Mouse (Mus musculus): ENCODE measurements at regions not wholly inside any gene's neighbourhood (a gene's known extent, or its start where the extent isn't known, plus 50 kb on each side); places are given as distances from the start of the nearest gene placed in this dataset.

GRCm38 (mm10) chr13:84750136-84750535, 439.1 kb upstream of the Ccnh start:
- no peak overlapping the region for H3K27ac ChIP-seq (replicated peaks; ENCODE audit: low read depth, low read length)
- no peaks in the 10 kb centered on the region for H3K4me1 ChIP-seq (ENCODE audit: control insufficient read depth, insufficient read depth, low read length)
- H3K36me3 ChIP-seq (replicated peaks; ENCODE audit: control insufficient read depth, insufficient read depth, low read depth, low read length), result no peaks in the 10 kb centered on the region
- H3K4me2 ChIP-seq (ENCODE audit: low read depth, low read length), result no peak overlapping the region
- H3K9me3 ChIP-seq (replicated peaks; ENCODE audit: control insufficient read depth, low read length), result no peaks in the 10 kb centered on the region
- no peak overlapping the region for H3K4me3 ChIP-seq (ENCODE audit: low read depth, low read length)
- H3K9ac ChIP-seq (replicated peaks; ENCODE audit: low read length), result no peak overlapping the region
- no peaks in the 10 kb centered on the region for H3K27me3 ChIP-seq (ENCODE audit: control insufficient read depth, insufficient read depth, low read length)
- 84% methylated on average over 2 of the region's 2 CpGs for WGBS
- ATAC-seq (replicated peaks; ENCODE audit: insufficient number of reproducible peaks, low FRiP score, low TSS enrichment, low read depth) (no peak), DNase-seq (ENCODE audit: low spot score) (no peak)

GRCm38 (mm10) chr13:84751576-84752490, 437.4 kb upstream of the Ccnh start:
- Histone ChIP-seq H3K27me3 (ENCODE audit: control insufficient read depth, insufficient read depth, low read length) (no peaks in the 10 kb centered on the region), H3K27ac (replicated peaks; ENCODE audit: low read depth, low read length) (no peak overlapping the region), H3K4me1 (ENCODE audit: control insufficient read depth, insufficient read depth, low read length) (no peaks in the 10 kb centered on the region), H3K9ac (replicated peaks; ENCODE audit: low read length) (no peak overlapping the region), H3K36me3 (replicated peaks; ENCODE audit: control insufficient read depth, insufficient read depth, low read depth, low read length) (no peaks in the 10 kb centered on the region), H3K4me3 (ENCODE audit: low read depth, low read length) (no peak overlapping the region), H3K4me2 (ENCODE audit: low read depth, low read length) (no peak overlapping the region), H3K9me3 (replicated peaks; ENCODE audit: control insufficient read depth, low read length) (no peaks in the 10 kb centered on the region)
- no peak for DNase-seq (ENCODE audit: low spot score)
- 65% methylated on average over 2 of the region's 2 CpGs for WGBS
- ATAC-seq (replicated peaks; ENCODE audit: insufficient number of reproducible peaks, low FRiP score, low TSS enrichment, low read depth), result no peak

GRCm38 (mm10) chr13:84752491-84752820, 436.8 kb upstream of the Ccnh start:
- WGBS, result 67% methylated on average over 4 of the region's 4 CpGs
- H3K4me1 ChIP-seq (ENCODE audit: control insufficient read depth, insufficient read depth, low read length), result no peaks in the 10 kb centered on the region
- DNase-seq (ENCODE audit: low spot score) (no peak), ATAC-seq (replicated peaks; ENCODE audit: insufficient number of reproducible peaks, low FRiP score, low TSS enrichment, low read depth) (no peak)
- H3K9ac ChIP-seq (replicated peaks; ENCODE audit: low read length), result no peak overlapping the region
- H3K4me2 ChIP-seq (ENCODE audit: low read depth, low read length), result no peak overlapping the region
- H3K27me3 ChIP-seq (ENCODE audit: control insufficient read depth, insufficient read depth, low read length), result no peaks in the 10 kb centered on the region
- H3K27ac ChIP-seq (replicated peaks; ENCODE audit: low read depth, low read length), result no peak overlapping the region
- no peaks in the 10 kb centered on the region for H3K9me3 ChIP-seq (replicated peaks; ENCODE audit: control insufficient read depth, low read length)
- no peak overlapping the region for H3K4me3 ChIP-seq (ENCODE audit: low read depth, low read length)
- no peaks in the 10 kb centered on the region for H3K36me3 ChIP-seq (replicated peaks; ENCODE audit: control insufficient read depth, insufficient read depth, low read depth, low read length)

- H3K4me3 ChIP-seq (ENCODE audit: low read depth, low read length), result no peak overlapping the region
- no peaks in the 10 kb centered on the region for H3K27me3 ChIP-seq (ENCODE audit: control insufficient read depth, insufficient read depth, low read length)
- H3K9ac ChIP-seq (replicated peaks; ENCODE audit: low read length), result no peak overlapping the region
- no peaks in the 10 kb centered on the region for H3K9me3 ChIP-seq (replicated peaks; ENCODE audit: control insufficient read depth, low read length)
- no peak for DNase-seq (ENCODE audit: low spot score)
- no peaks in the 10 kb centered on the region for H3K4me1 ChIP-seq (ENCODE audit: control insufficient read depth, insufficient read depth, low read length)
- ATAC-seq (replicated peaks; ENCODE audit: insufficient number of reproducible peaks, low FRiP score, low TSS enrichment, low read depth), result no peak
- 62% methylated on average over 4 of the region's 4 CpGs for WGBS
- H3K27ac ChIP-seq (replicated peaks; ENCODE audit: low read depth, low read length), result no peak overlapping the region
- H3K4me2 ChIP-seq (ENCODE audit: low read depth, low read length), result no peak overlapping the region
- no peaks in the 10 kb centered on the region for H3K36me3 ChIP-seq (replicated peaks; ENCODE audit: control insufficient read depth, insufficient read depth, low read depth, low read length)
Observed at GRCm38 (mm10) chr13:84753751-84754500, 435.3 kb upstream of the Ccnh start.

DNA sequence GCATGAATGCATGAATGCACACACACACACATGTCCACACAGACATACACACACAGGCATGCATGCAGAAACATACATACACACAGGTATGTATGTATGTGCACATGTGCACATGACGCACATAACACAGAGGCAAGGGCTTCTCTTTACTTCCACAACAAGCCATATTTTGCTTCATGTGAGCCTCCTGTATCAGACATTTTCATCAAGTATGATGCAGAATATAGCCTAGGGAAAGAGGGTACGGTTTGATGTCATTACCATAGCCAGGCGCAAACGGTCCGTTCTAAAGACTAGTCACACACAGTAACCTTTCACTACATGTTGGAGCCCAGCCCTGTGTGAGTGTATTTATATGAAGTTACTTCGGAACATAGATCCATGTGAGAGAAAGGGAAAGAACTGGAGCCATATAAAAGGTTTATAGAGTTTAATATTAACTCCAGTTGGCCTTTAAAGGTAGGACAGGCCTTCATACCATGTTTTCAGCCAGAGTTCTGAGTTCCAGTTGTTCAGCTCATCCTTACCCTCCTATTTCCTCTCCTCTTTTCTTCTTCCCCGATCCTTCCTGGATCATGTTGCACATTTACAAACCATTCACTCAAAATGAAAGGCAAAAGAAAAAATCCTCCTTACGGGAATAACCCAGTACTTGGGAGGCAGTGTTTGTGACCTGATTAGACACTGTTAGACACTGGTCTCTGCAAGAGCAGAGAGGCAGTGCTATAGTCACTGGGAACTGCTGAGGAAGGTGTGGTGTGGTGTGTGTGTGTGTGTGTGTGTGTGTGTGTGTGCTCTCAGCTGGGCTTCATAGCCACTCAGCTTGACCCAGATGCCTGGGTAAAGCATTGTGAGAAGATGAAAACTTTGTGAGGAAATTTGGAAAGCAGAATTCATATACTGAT, 434.1 kb upstream of the Ccnh start:
- no peak for DNase-seq (ENCODE audit: low spot score)
- 83% methylated on average over 8 of the region's 8 CpGs for WGBS
- H3K27ac ChIP-seq (replicated peaks; ENCODE audit: low read depth, low read length), result no peak overlapping the region
- no peak overlapping the region for H3K4me3 ChIP-seq (ENCODE audit: low read depth, low read length)
- no peak overlapping the region for H3K4me2 ChIP-seq (ENCODE audit: low read depth, low read length)
- H3K27me3 ChIP-seq (ENCODE audit: control insufficient read depth, insufficient read depth, low read length), result no peaks in the 10 kb centered on the region
- ATAC-seq (replicated peaks; ENCODE audit: insufficient number of reproducible peaks, low FRiP score, low TSS enrichment, low read depth), result no peak
- no peaks in the 10 kb centered on the region for H3K4me1 ChIP-seq (ENCODE audit: control insufficient read depth, insufficient read depth, low read length)
- no peaks in the 10 kb centered on the region for H3K9me3 ChIP-seq (replicated peaks; ENCODE audit: control insufficient read depth, low read length)
- no peak overlapping the region for H3K9ac ChIP-seq (replicated peaks; ENCODE audit: low read length)
- no peaks in the 10 kb centered on the region for H3K36me3 ChIP-seq (replicated peaks; ENCODE audit: control insufficient read depth, insufficient read depth, low read depth, low read length)

DNA sequence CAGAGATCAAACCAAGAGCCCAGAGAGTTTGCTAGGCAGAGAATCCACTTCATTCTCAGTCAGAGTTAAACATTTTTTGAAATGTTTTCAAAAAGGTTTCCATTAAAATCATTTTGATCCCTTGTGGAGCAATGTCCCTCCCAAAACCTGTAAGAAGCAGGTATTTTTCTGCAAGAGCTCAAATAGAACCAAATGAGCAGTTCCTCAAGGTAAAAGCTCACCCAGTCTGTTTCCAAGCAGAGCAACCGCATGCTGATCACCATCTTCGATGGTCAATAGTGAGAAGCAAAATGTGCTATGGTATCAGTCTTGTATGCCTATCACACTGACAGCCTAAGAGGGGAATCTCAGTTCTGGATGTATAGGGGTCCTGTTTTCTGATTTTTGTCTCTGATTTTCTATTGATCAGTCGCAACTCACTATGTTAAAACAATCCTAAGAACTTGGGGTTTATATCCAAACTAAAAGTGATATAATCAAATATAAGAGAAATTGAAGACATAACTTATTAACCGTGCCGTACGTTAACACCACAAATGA, 432.3 kb upstream of the Ccnh start:
- Histone ChIP-seq H3K4me3 (ENCODE audit: low read depth, low read length) (no peak overlapping the region), H3K9ac (replicated peaks; ENCODE audit: low read length) (no peak overlapping the region), H3K9me3 (replicated peaks; ENCODE audit: control insufficient read depth, low read length) (no peaks in the 10 kb centered on the region), H3K27ac (replicated peaks; ENCODE audit: low read depth, low read length) (no peak overlapping the region), H3K4me2 (ENCODE audit: low read depth, low read length) (no peak overlapping the region), H3K36me3 (replicated peaks; ENCODE audit: control insufficient read depth, insufficient read depth, low read depth, low read length) (no peaks in the 10 kb centered on the region), H3K4me1 (ENCODE audit: control insufficient read depth, insufficient read depth, low read length) (no peaks in the 10 kb centered on the region), H3K27me3 (ENCODE audit: control insufficient read depth, insufficient read depth, low read length) (no peaks in the 10 kb centered on the region)
- 91% methylated on average over 6 of the region's 6 CpGs for WGBS
- ATAC-seq (replicated peaks; ENCODE audit: insufficient number of reproducible peaks, low FRiP score, low TSS enrichment, low read depth), result no peak
- no peak for DNase-seq (ENCODE audit: low spot score)

- ATAC-seq (replicated peaks; ENCODE audit: insufficient number of reproducible peaks, low FRiP score, low TSS enrichment, low read depth) (peak; percentile 39), DNase-seq (ENCODE audit: low spot score) (no peak)
- no peak overlapping the region for H3K9ac ChIP-seq (replicated peaks; ENCODE audit: low read length)
- H3K36me3 ChIP-seq (replicated peaks; ENCODE audit: control insufficient read depth, insufficient read depth, low read depth, low read length), result no peaks in the 10 kb centered on the region
- H3K4me3 ChIP-seq (ENCODE audit: low read depth, low read length), result no peak overlapping the region
- no peaks in the 10 kb centered on the region for H3K9me3 ChIP-seq (replicated peaks; ENCODE audit: control insufficient read depth, low read length)
- no peak overlapping the region for H3K27ac ChIP-seq (replicated peaks; ENCODE audit: low read depth, low read length)
- no peak overlapping the region for H3K4me2 ChIP-seq (ENCODE audit: low read depth, low read length)
- H3K27me3 ChIP-seq (ENCODE audit: control insufficient read depth, insufficient read depth, low read length), result no peaks in the 10 kb centered on the region
- 37% methylated on average over 10 of the region's 10 CpGs for WGBS
- no peaks in the 10 kb centered on the region for H3K4me1 ChIP-seq (ENCODE audit: control insufficient read depth, insufficient read depth, low read length)
Observed at GRCm38 (mm10) chr13:84757896-84758567, 431.2 kb upstream of the Ccnh start.
